11 mouse cellular contexts compared by ENCODE assay signal in the genomic region with DNA sequence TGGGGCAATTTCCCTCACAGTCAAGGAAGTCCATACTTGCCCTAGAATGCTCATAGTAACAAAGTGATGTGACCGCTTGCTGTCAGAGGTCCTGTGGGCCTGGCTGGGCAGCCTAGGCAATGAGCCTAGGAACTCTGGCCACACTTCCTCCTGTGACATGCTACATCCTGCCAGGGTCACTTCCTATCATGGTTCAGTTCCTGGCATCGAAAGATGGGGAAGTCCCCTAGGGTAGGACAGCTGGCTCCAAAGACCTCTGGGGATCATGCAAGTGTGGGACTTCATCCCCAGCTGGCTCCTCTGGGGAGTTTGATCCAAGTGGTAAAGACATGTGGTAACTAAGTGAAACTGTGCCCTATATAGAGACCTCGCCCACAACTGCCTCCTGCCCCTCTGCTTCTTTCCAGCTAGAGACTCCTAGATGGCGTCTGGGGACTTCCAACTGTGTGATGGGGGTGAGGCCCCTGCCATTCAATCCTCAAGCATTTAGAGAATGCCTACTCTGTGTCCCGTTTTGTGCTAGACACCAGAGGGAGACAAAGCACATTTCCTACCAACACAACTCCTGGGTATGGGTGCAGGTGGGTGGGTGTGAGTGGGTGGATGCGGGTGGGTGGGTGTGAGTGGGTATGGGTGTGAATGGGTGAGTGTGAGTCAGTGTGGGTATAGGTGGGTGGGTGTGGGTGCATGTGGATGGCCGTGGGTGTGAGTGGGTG. TPM values are rescaled to one million over a fixed set of nuclear protein-coding genes. Genes with fewer than 3 reads are reported as not detected.
A peak's percentile ranks its signal among the peaks of the same experiment; 100 is the strongest.
DNase-seq lines count a peak whose midpoint lies in the region; ATAC-seq and TF ChIP-seq lines count a peak whose summit lies in the region.
"Had no signal": no experiment of that assay in that cellular context is flagged by ENCODE, and none has a peak within 500 bp of the region (broad histone marks: within the 10 kb centered on the region; RNA-seq: fewer than 3 reads in every experiment).

No protein-coding gene starts in this region.

- TF ChIP-seq EP300 in liver, postnatal 0 days (IDR thresholded peaks at IDR 0.05; ENCODE audit: low read depth) = 0 out of 2 replicates have a peak, but pooled peaks have one; percentile 55
- TF ChIP-seq EP300 in stomach, postnatal 0 days (optimal IDR thresholded peaks at IDR 0.05) = no peak

- intact Hi-C loops in heart, postnatal 36 days (cut with DNase I) = no loop called here
- intact Hi-C loops in gastrocnemius, postnatal 36 days (cut with DNase I) = no loop called here

- TF ChIP-seq POLR2A in lung, adult 2 months (IDR thresholded peaks at IDR 0.05; ENCODE audit: borderline replicate concordance, extremely low read depth, low read depth, low read length) = no peak

- 0 out of 2 replicates have a peak, but pooled peaks have one; percentile 27 for ATAC-seq in lung, embryonic 15.5 days (ENCODE audit: borderline replicate concordance, extremely low read depth, low FRiP score, low TSS enrichment)
- ATAC-seq in liver, postnatal 0 days = peak; percentile 82
- ATAC-seq in stomach, postnatal 0 days (ENCODE audit: low FRiP score, low TSS enrichment) = peak; percentile 51; the same call in 1 of the 2 replicates
- ATAC-seq in forebrain, embryonic 11.5 days (replicated peaks; ENCODE audit: low FRiP score) = no peak

- no peak overlapping the region for H3K9ac ChIP-seq in lung, embryonic 15.5 days
- no peak overlapping the region for H3K9ac ChIP-seq in liver, postnatal 0 days (replicated peaks)
- H3K9ac ChIP-seq in stomach, postnatal 0 days (ENCODE audit: low read length) = no peak overlapping the region
- H3K9ac ChIP-seq in forebrain, embryonic 11.5 days (ENCODE audit: low read length) = no peak overlapping the region
- H3K9ac ChIP-seq: embryonic facial prominence, embryonic 13.5 days had no signal

- peak; percentile 98 for DNase-seq in heart, adult 11 months
- no peak for DNase-seq in heart, postnatal 36 days
- DNase-seq in lung, adult 2 months = no peak
- peak; percentile 63 for DNase-seq in liver, postnatal 0 days
- no peak for DNase-seq in stomach, postnatal 0 days (ENCODE audit: low spot score)
- no peak for DNase-seq in gastrocnemius, postnatal 36 days
- DNase-seq in forebrain, embryonic 11.5 days (ENCODE audit: low spot score) = no peak
- DNase-seq: gastrocnemius, adult 2 months had no signal

- no peaks in the 10 kb centered on the region for H3K27me3 ChIP-seq in lung, embryonic 15.5 days
- H3K27me3 ChIP-seq in liver, postnatal 0 days (ENCODE audit: insufficient read depth, low read length) = no peaks in the 10 kb centered on the region
- H3K27me3 ChIP-seq in stomach, postnatal 0 days (ENCODE audit: control insufficient read depth, insufficient read depth, low read length) = no peaks in the 10 kb centered on the region
- H3K27me3 ChIP-seq in forebrain, embryonic 11.5 days (ENCODE audit: control insufficient read depth, insufficient read depth, low read length) = no peaks in the 10 kb centered on the region

- H3K36me3 ChIP-seq in lung, embryonic 15.5 days = no peaks in the 10 kb centered on the region
- no peaks in the 10 kb centered on the region for H3K36me3 ChIP-seq in liver, postnatal 0 days (replicated peaks; ENCODE audit: insufficient read depth, low read length)
- no peaks in the 10 kb centered on the region for H3K36me3 ChIP-seq in stomach, postnatal 0 days (ENCODE audit: control insufficient read depth, insufficient read depth, low read length)
- no peaks in the 10 kb centered on the region for H3K36me3 ChIP-seq in forebrain, embryonic 11.5 days (ENCODE audit: control insufficient read depth, insufficient read depth, low read length)
- H3K36me3 ChIP-seq: embryonic facial prominence, embryonic 13.5 days had no signal

- no peak overlapping the region for H3K4me3 ChIP-seq in lung, embryonic 15.5 days
- H3K4me3 ChIP-seq in lung, adult 2 months (replicated peaks; ENCODE audit: extremely low read depth, low read depth, low read length) = no peak overlapping the region
- no peak overlapping the region for H3K4me3 ChIP-seq in liver, postnatal 0 days (ENCODE audit: low read depth, low read length)
- H3K4me3 ChIP-seq in stomach, postnatal 0 days (ENCODE audit: low read depth, low read length) = no peak overlapping the region
- no peak overlapping the region for H3K4me3 ChIP-seq in forebrain, embryonic 11.5 days (ENCODE audit: low read depth, low read length)
- H3K4me3 ChIP-seq: embryonic facial prominence, embryonic 13.5 days; gastrocnemius, adult 2 months; layer of hippocampus, adult 2 months had no signal

- WGBS in lung, embryonic 15.5 days = 47% methylated on average over 7 of the region's 7 CpGs
- 48% methylated on average over 7 of the region's 7 CpGs for WGBS in lung, adult 2 months
- WGBS in liver, postnatal 0 days (ENCODE audit: insufficient replicate concordance) = 43% methylated on average over 7 of the region's 7 CpGs
- 59% methylated on average over 7 of the region's 7 CpGs for WGBS in stomach, postnatal 0 days
- WGBS in forebrain, embryonic 11.5 days = 68% methylated on average over 7 of the region's 7 CpGs

- H3K4me2 ChIP-seq in lung, embryonic 15.5 days = no peak overlapping the region
- 0 out of 2 replicates have a peak overlapping the region, but pooled peaks have one; percentile 2 for H3K4me2 ChIP-seq in liver, postnatal 0 days (ENCODE audit: low read depth, low read length)
- H3K4me2 ChIP-seq in stomach, postnatal 0 days (replicated peaks; ENCODE audit: low read depth) = no peak overlapping the region
- no peak overlapping the region for H3K4me2 ChIP-seq in forebrain, embryonic 11.5 days (ENCODE audit: low read depth, low read length, severe bottlenecking)
- H3K4me2 ChIP-seq: embryonic facial prominence, embryonic 13.5 days had no signal

- 0 out of 2 replicates have a peak, but pooled peaks cover 8% of the 10 kb centered on the region for H3K4me1 ChIP-seq in lung, embryonic 15.5 days
- H3K4me1 ChIP-seq in lung, adult 2 months (ENCODE audit: control insufficient read depth, insufficient read depth, low read length) = peaks cover 6% of the 10 kb centered on the region
- H3K4me1 ChIP-seq in liver, postnatal 0 days (ENCODE audit: insufficient read depth) = peaks cover 19% of the 10 kb centered on the region
- no peaks in the 10 kb centered on the region for H3K4me1 ChIP-seq in stomach, postnatal 0 days (replicated peaks; ENCODE audit: control insufficient read depth, insufficient read depth)
- H3K4me1 ChIP-seq in forebrain, embryonic 11.5 days (replicated peaks; ENCODE audit: control insufficient read depth, insufficient read depth, low read length) = no peaks in the 10 kb centered on the region
- H3K4me1 ChIP-seq: embryonic facial prominence, embryonic 13.5 days had no signal

- H3K9me3 ChIP-seq in lung, embryonic 15.5 days = no peaks in the 10 kb centered on the region
- H3K9me3 ChIP-seq in liver, postnatal 0 days (ENCODE audit: low read length) = no peaks in the 10 kb centered on the region
- no peaks in the 10 kb centered on the region for H3K9me3 ChIP-seq in stomach, postnatal 0 days (ENCODE audit: control insufficient read depth, low read length)
- no peaks in the 10 kb centered on the region for H3K9me3 ChIP-seq in forebrain, embryonic 11.5 days (ENCODE audit: control insufficient read depth, low read length)
- H3K9me3 ChIP-seq: embryonic facial prominence, embryonic 13.5 days had no signal

- no peak for TF ChIP-seq CTCF in lung, adult 2 months (IDR thresholded peaks at IDR 0.05; ENCODE audit: insufficient read depth, low read length)
- TF ChIP-seq CTCF in liver, postnatal 0 days (IDR thresholded peaks at IDR 0.05; ENCODE audit: low read depth) = peak; percentile 57
- TF ChIP-seq CTCF in stomach, postnatal 0 days (IDR thresholded peaks at IDR 0.05; ENCODE audit: low read depth) = no peak

- H3K27ac ChIP-seq in lung, embryonic 15.5 days = peak overlapping the region; percentile 35; the same call in 1 of the 2 replicates
- peak overlapping the region; percentile 92 for H3K27ac ChIP-seq in liver, postnatal 0 days (ENCODE audit: low read depth)
- no peak overlapping the region for H3K27ac ChIP-seq in stomach, postnatal 0 days (replicated peaks)
- no peak overlapping the region for H3K27ac ChIP-seq in forebrain, embryonic 11.5 days (ENCODE audit: low read depth, low read length)
- H3K27ac ChIP-seq: embryonic facial prominence, embryonic 13.5 days; gastrocnemius, adult 2 months; layer of hippocampus, adult 2 months had no signal

RNA-seq across cellular contexts. Expression of a gene that starts 18.7 kb away (rescaled TPM):
- total RNA-seq in heart, postnatal 36 days (2021) = 10 to 100 TPM; 16.0 to 23.1 TPM
- 5.3 TPM in 2 replicates for polyA plus RNA-seq in lung, embryonic 15.5 days (2015; fragmentation: Nextera tagmentation; extraction: Ambion mirVana)
- polyA plus RNA-seq in lung, adult 2 months (2012; rRNA removed) = 164 and 177 TPM in 2 replicates
- 0.89 and 1.1 TPM in 2 replicates for polyA plus RNA-seq in liver, postnatal 0 days (2015; fragmentation: Nextera tagmentation; extraction: Ambion mirVana)
- polyA plus RNA-seq in stomach, postnatal 0 days (2015; fragmentation: Nextera tagmentation; extraction: Ambion mirVana) = 1.1 and 1.2 TPM in 2 replicates
- total RNA-seq in gastrocnemius, postnatal 36 days (2021) = 1 to 10 TPM; 4.3 to 4.5 TPM
- polyA plus RNA-seq in forebrain, embryonic 11.5 days (2014; fragmentation: Nextera tagmentation; extraction: Ambion mirVana) = 0.99 and 1.3 TPM in 2 replicates

RNA-seq across cellular contexts. Expression of a gene that starts 23.8 kb away (rescaled TPM):
- total RNA-seq in heart, postnatal 36 days (2021) = 1 to 10 TPM; 1.7 to 1.9 TPM
- polyA plus RNA-seq in lung, embryonic 15.5 days (2015; fragmentation: Nextera tagmentation; extraction: Ambion mirVana) = 4.4 and 4.7 TPM in 2 replicates
- 45.0 and 52.8 TPM in 2 replicates for polyA plus RNA-seq in lung, adult 2 months (2012; rRNA removed)
- polyA plus RNA-seq in liver, postnatal 0 days (2015; fragmentation: Nextera tagmentation; extraction: Ambion mirVana) = 13.3 and 14.0 TPM in 2 replicates
- 3.2 and 3.6 TPM in 2 replicates for polyA plus RNA-seq in stomach, postnatal 0 days (2015; fragmentation: Nextera tagmentation; extraction: Ambion mirVana)
- under 1 TPM; 0.20 to 0.30 TPM for total RNA-seq in gastrocnemius, postnatal 36 days (2021)
- polyA plus RNA-seq in forebrain, embryonic 11.5 days (2014; fragmentation: Nextera tagmentation; extraction: Ambion mirVana) = 1.8 TPM in 2 replicates

RNA-seq across cellular contexts. Expression of a gene that starts 52.8 kb away (rescaled TPM):
- total RNA-seq in heart, postnatal 36 days (2021) = not detected
- not detected in 2 replicates for polyA plus RNA-seq in lung, embryonic 15.5 days (2015; fragmentation: Nextera tagmentation; extraction: Ambion mirVana)
- 0.03 TPM in 1 of 2 replicates, not detected in the other for polyA plus RNA-seq in lung, adult 2 months (2012; rRNA removed)
- polyA plus RNA-seq in liver, postnatal 0 days (2015; fragmentation: Nextera tagmentation; extraction: Ambion mirVana) = not detected in 2 replicates
- polyA plus RNA-seq in stomach, postnatal 0 days (2015; fragmentation: Nextera tagmentation; extraction: Ambion mirVana) = 0.04 TPM in 1 of 2 replicates, not detected in the other
- total RNA-seq in gastrocnemius, postnatal 36 days (2021) = not detected
- 0.09 and 0.24 TPM in 2 replicates for polyA plus RNA-seq in forebrain, embryonic 11.5 days (2014; fragmentation: Nextera tagmentation; extraction: Ambion mirVana)
- total RNA-seq: gastrocnemius, adult 2 months had no signal
- polyA plus RNA-seq: embryonic facial prominence, embryonic 13.5 days had no signal

Comparison
In these comparisons a context has a peak if more than half of its experiments do, and no peak if none do; other contexts are left out.
1. DNase-seq: peak in heart, adult 11 months (single experiment) and liver, postnatal 0 days (single experiment); none in heart, postnatal 36 days (0 of 2), lung, adult 2 months (single experiment), stomach, postnatal 0 days (single experiment), gastrocnemius, postnatal 36 days (0 of 2) and forebrain, embryonic 11.5 days (single experiment).
2. RNA of a gene that starts 18.7 kb away (polyA plus RNA-seq): 164 to 177 TPM in lung, adult 2 months; 5.3 TPM in lung, embryonic 15.5 days, 0.99 to 1.3 TPM in forebrain, embryonic 11.5 days, 1.1 to 1.2 TPM in stomach, postnatal 0 days and 0.89 to 1.1 TPM in liver, postnatal 0 days; every median in the first group is over 10 times any median in the second.
3. H3K27ac ChIP-seq: peak in lung, embryonic 15.5 days (single experiment) and liver, postnatal 0 days (single experiment); none in stomach, postnatal 0 days (single experiment) and forebrain, embryonic 11.5 days (single experiment).